Mouse (Mus musculus): Measurements from ENCODE around the gene Gm11554. TPM values are rescaled to one million over a fixed set of nuclear protein-coding genes. Genes with fewer than 3 reads are reported as not detected.

Gm11554 gene
- polyA plus RNA-seq (2012): not detected in 2 replicates

DNA sequence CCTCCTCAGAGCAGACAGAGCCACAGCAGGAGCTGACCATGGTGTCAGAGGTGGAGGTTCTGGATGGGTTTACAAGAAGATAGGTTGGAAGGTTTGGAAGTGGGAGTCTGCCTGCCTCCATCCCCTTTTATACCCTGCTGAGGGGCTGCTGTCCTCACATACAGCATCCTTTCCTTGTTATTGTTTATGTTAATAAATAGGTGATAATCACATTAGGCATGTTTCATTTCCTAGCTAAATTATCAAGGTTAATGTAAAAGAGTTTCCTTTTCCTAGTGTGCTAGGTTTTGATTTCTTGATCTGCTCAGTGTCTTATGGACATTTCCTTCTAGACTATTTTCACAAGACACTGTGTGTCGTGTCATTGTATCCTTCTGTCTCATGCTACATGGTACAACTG lies at the start of gene Gm11554:
TSS of gene Gm11554 (minus strand) at position 101 of the 400 bp plus-strand sequence.

DNA sequence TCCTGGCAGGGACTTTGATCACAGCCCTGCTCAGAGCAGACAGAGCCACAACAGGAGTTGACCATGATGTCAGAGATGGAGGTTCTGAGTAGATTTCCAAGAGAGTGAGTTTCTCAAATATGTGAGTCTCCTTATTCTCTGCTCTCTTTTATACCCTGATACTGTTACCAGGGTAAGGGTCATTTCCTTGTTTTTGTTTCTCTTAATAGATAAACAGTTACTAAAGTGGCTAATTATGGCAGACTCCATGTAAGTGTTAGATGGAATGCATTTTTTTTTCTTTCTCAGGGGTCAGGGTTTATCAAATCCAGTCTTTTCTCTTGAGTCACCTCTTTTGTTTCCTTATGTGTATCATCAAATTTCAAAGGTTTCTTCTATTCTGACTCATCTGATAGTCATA lies 47.3 kb upstream of the Gm11554 start, which contains the start of gene Krtap4-16:
TSS of gene Krtap4-16 (minus strand) at position 101 of the 400 bp plus-strand sequence.

DNA sequence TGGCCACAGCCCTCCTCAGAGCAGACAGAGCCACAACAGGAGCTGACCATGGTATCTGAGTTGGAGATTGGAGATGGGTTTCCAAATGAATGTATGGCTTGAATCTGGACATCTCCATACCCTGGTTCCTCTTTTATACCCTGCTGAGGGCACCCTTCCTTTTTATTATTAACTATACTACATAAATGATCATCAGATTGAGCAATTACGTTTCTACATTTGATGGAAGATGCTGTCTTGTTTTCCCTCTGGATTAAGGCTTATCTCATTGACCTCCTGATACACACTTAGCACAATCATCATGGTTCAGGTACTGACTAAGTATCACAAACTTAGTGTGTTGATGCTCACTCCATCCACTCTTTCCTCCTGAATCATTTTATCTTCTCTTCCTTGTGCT lies 33.7 kb upstream of the Gm11554 start, which contains the start of gene 2300003K06Rik:
TSS of gene 2300003K06Rik (minus strand) at position 101 of the 400 bp plus-strand sequence.

DNA sequence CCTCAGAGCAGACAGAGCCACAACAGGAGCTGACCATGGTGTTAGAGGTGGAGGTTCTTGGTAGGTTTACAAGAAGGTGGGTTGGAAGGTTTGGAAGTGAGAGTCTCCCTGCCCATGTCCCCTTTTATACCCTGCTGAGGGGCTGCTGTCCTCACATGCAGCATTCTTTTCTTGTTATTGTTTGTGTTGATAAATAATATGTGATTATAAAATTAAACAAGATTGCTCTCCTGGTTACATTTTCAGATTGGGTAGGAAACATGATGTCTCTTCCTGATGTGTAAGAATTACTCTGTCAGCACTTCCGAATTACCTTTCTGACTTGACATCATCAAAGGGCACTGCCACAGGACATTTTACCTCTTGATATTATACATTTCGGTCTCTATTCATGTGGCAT lies 11.3 kb upstream of the Gm11554 start, which contains the start of gene Gm11564:
TSS of gene Gm11564 (minus strand) at position 101 of the 400 bp plus-strand sequence.

DNA sequence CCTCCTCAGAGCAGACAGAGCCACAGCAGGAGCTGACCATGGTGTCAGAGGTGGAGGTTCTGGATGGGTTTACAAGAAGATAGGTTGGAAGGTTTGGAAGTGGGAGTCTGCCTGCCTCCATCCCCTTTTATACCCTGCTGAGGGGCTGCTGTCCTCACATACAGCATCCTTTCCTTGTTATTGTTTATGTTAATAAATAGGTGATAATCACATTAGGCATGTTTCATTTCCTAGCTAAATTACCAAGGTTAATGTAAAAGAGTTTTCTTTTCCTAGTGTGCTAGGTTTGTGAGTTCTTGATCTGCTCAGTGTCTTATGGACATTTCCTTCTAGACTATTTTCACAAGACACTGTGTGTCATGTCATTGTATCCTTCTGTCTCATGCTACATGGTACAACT lies 5.5 kb upstream of the Gm11554 start, which contains the start of gene Krtap4-13:
TSS of gene Krtap4-13 (minus strand) at position 101 of the 400 bp plus-strand sequence.

DNA sequence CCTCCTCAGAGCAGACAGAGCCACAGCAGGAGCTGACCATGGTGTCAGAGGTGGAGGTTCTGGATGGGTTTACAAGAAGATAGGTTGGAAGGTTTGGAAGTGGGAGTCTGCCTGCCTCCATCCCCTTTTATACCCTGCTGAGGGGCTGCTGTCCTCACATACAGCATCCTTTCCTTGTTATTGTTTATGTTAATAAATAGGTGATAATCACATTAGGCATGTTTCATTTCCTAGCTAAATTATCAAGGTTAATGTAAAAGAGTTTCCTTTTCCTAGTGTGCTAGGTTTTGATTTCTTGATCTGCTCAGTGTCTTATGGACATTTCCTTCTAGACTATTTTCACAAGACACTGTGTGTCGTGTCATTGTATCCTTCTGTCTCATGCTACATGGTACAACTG lies 5.4 kb downstream of the Gm11554 start, which contains the start of gene Gm11569:
TSS of gene Gm11569 (minus strand) at position 101 of the 400 bp plus-strand sequence.

DNA sequence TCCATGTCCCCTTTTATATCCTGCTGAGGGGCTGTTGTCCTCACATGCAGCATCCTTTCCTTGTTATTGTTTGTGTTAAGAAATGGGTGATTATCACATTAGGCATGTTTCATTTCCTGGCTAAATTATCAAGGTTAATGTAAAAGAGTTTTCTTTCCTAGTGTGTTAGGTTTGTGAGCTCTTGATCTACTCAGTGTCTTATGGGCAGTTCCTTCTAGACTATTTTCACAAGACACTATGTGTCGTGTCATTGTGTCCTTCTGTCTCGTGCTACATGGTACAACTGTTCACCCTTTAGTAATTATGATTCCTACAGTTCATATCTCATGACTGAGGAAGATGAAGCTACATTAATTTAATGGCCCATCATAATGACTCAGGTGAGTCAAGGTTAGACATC lies 10.9 kb downstream of the Gm11554 start, which contains the start of gene Gm11596:
TSS of gene Gm11596 (minus strand) at position 101 of the 400 bp plus-strand sequence.

DNA sequence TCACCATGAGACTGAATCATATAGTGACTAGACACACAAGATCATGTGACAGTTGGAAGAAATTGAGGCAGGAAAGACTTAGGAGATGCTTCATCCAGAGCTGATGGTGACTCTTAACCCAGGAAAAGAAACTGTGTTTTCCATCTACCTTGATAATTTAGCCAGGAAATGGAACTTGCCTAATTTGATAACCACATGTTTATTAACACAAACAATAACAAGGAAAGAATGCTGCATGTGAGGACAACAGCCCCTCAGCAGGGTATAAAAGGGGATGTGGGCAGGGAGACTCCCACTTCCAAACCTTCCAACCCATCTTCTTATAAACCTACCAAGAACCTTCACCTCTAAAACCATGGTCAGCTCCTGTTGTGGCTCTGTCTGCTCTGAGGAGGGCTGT lies 19.3 kb downstream of the Gm11554 start, which contains the start of gene Krtap4-9:
TSS of gene Krtap4-9 (plus strand) at position 301 of the 400 bp plus-strand sequence.

DNA sequence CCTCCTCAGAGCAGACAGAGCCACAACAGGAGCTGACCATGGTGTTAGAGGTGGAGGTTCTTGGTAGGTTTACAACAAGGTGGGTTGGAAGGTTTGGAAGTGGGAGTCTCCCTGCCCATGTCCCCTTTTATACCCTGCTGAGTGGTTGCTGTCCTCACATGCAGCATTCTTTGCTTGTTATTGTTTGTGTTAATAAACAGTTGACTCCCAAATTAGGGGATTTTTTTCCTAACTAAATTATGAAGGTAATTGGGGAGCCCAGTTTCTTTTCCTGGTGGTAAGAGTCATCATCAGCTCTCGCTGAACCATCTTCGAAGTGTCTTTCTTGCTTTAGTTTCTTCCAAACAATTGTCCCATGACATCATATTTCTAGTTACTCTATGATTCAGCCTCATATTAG lies 23.6 kb downstream of the Gm11554 start, which contains the start of gene Krtap4-8:
TSS of gene Krtap4-8 (minus strand) at position 101 of the 400 bp plus-strand sequence.

DNA sequence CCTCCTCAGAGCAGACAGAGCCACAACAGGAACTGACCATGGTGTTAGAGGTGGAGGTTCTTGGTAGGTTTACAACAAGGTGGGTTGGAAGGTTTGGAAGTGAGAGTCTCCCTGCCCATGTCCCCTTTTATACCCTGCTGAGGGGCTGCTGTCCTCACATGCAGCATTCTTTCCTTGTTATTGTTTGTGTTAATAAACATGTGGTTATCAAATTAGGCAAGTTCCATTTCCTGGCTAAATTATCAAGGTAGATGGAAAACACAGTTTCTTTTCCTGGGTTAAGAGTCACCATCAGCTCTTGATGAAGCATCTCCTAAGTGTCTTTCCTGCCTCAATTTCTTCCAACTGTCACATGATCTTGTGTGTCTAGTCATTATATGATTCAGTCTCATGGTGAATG lies 31.4 kb downstream of the Gm11554 start, which contains the start of gene Gm11595:
TSS of gene Gm11595 (minus strand) at position 101 of the 400 bp plus-strand sequence.

Other genes with a start within 250 kb of the Gm11554 start
- not detected in 2 replicates for gene Krtap3-2, start 247.6 kb downstream of the Gm11554 start, polyA plus RNA-seq (2012)
- gene Gm11939, start 245.0 kb downstream of the Gm11554 start, polyA plus RNA-seq (2012): not detected in 2 replicates
- gene Krtap3-1, start 237.8 kb downstream of the Gm11554 start, polyA plus RNA-seq (2012): not detected in 2 replicates
- gene Krtap1-5, start 223.4 kb downstream of the Gm11554 start, polyA plus RNA-seq (2012): not detected in 2 replicates
- not detected in 2 replicates for gene Krtap1-4, start 220.8 kb downstream of the Gm11554 start, polyA plus RNA-seq (2012)
- not detected in 2 replicates for gene Krtap1-3, start 213.1 kb downstream of the Gm11554 start, polyA plus RNA-seq (2012)
- not detected in 2 replicates for gene Krtap9-3, start 206.3 kb downstream of the Gm11554 start, polyA plus RNA-seq (2012)
- gene Gm11938, start 201.1 kb downstream of the Gm11554 start, polyA plus RNA-seq (2012): not detected in 2 replicates
- gene Gm11937, start 194.3 kb downstream of the Gm11554 start, polyA plus RNA-seq (2012): not detected in 2 replicates
- not detected in 2 replicates for gene Krtap2-4, start 189.6 kb downstream of the Gm11554 start, polyA plus RNA-seq (2012)
- not detected in 2 replicates for gene Gm11562, start 184.0 kb downstream of the Gm11554 start, polyA plus RNA-seq (2012)
- gene Krtap4-1, start 176.2 kb downstream of the Gm11554 start, polyA plus RNA-seq (2012): 0.11 TPM in 1 of 2 replicates, not detected in the other
- not detected in 2 replicates for gene Krtap4-2, start 169.4 kb downstream of the Gm11554 start, polyA plus RNA-seq (2012)
- not detected in 2 replicates for gene Krtap4-7, start 160.4 kb downstream of the Gm11554 start, polyA plus RNA-seq (2012)
- gene Gm11555, start 154.2 kb downstream of the Gm11554 start, polyA plus RNA-seq (2012): not detected in 2 replicates
- gene Gm11563, start 145.5 kb downstream of the Gm11554 start, polyA plus RNA-seq (2012): not detected in 2 replicates
- gene Krtap4-6, start 138.5 kb downstream of the Gm11554 start, polyA plus RNA-seq (2012): 0.08 TPM in 1 of 2 replicates, not detected in the other
- not detected in 2 replicates for gene Gm14190, start 113.7 kb downstream of the Gm11554 start, polyA plus RNA-seq (2012)
- gene Gm14180, start 70.2 kb downstream of the Gm11554 start, polyA plus RNA-seq (2012): not detected in 2 replicates
- gene Gm11595, start 31.5 kb downstream of the Gm11554 start, polyA plus RNA-seq (2012): not detected in 2 replicates
- not detected in 2 replicates for gene Krtap4-8, start 23.7 kb downstream of the Gm11554 start, polyA plus RNA-seq (2012)
- gene Krtap4-9, start 19.2 kb downstream of the Gm11554 start, polyA plus RNA-seq (2012): not detected in 2 replicates
- gene Gm11596, start 11.0 kb downstream of the Gm11554 start, polyA plus RNA-seq (2012): not detected in 2 replicates
- gene Gm11569, start 5.5 kb downstream of the Gm11554 start, polyA plus RNA-seq (2012): not detected in 2 replicates
- not detected in 2 replicates for gene Krtap4-13, start 5.4 kb upstream of the Gm11554 start, polyA plus RNA-seq (2012)
- gene Gm11564, start 11.2 kb upstream of the Gm11554 start, polyA plus RNA-seq (2012): not detected in 2 replicates
- gene 2300003K06Rik, start 33.6 kb upstream of the Gm11554 start, polyA plus RNA-seq (2012): not detected in 2 replicates
- not detected in 2 replicates for gene Krtap4-16, start 47.2 kb upstream of the Gm11554 start, polyA plus RNA-seq (2012)
- not detected in 2 replicates for gene Gm11568, start 53.5 kb upstream of the Gm11554 start, polyA plus RNA-seq (2012)
- gene Gm11559, start 60.0 kb upstream of the Gm11554 start, polyA plus RNA-seq (2012): not detected in 2 replicates
- gene Krtap9-1, start 68.9 kb upstream of the Gm11554 start, polyA plus RNA-seq (2012): not detected in 2 replicates
- gene Gm11567, start 74.7 kb upstream of the Gm11554 start, polyA plus RNA-seq (2012): not detected in 2 replicates
- not detected in 2 replicates for gene Krtap31-1, start 103.5 kb upstream of the Gm11554 start, polyA plus RNA-seq (2012)
- gene Gm11565, start 110.3 kb upstream of the Gm11554 start, polyA plus RNA-seq (2012): not detected in 2 replicates
- not detected in 2 replicates for gene Krtap31-2, start 131.8 kb upstream of the Gm11554 start, polyA plus RNA-seq (2012)
- gene Krtap9-5, start 144.0 kb upstream of the Gm11554 start, polyA plus RNA-seq (2012): not detected in 2 replicates
- gene Krtap29-1, start 174.6 kb upstream of the Gm11554 start, polyA plus RNA-seq (2012): not detected in 2 replicates
- not detected in 2 replicates for gene Krtap16-1, start 182.2 kb upstream of the Gm11554 start, polyA plus RNA-seq (2012)
- not detected in 2 replicates for gene Krtap17-1, start 189.5 kb upstream of the Gm11554 start, polyA plus RNA-seq (2012)
- gene Krt33a, start 211.8 kb upstream of the Gm11554 start, polyA plus RNA-seq (2012): not detected in 2 replicates
- not detected in 2 replicates for gene Krt33b, start 225.4 kb upstream of the Gm11554 start, polyA plus RNA-seq (2012)
- not detected in 2 replicates for gene Krt34, start 237.1 kb upstream of the Gm11554 start, polyA plus RNA-seq (2012)
- gene Krt31, start 246.1 kb upstream of the Gm11554 start, polyA plus RNA-seq (2012): not detected in 2 replicates